Mouse (Mus musculus) retina, adult 2 months (tissue): ENCODE measurements around the gene Gm49353.
A peak's percentile ranks its signal among the peaks of the same experiment; 100 is the strongest.

Experiments used
- DNase-seq: peaks from one replicate; pipeline ENCODE4 v3.0.0-alpha.2; 2012; ENCODE audit warnings: low read depth, low spot score

The Gm49353 gene

GRCm38 (mm10) chr10:29198642-29199041 lies at the start of gene Gm49353:
Gene Gm49353, plus strand, starts transcription at chr10:29198954.
- no peak for DNase-seq

- DNase-seq = no peak
Measured at GRCm38 (mm10) chr10:29155304-29155703, 43.5 kb upstream of the Gm49353 start.

- DNase-seq = no peak
Measured at GRCm38 (mm10) chr10:29161664-29162063, 37.1 kb upstream of the Gm49353 start.

GRCm38 (mm10) chr10:29173778-29174177 lies 25.0 kb upstream of the Gm49353 start:
- DNase-seq = no peak

GRCm38 (mm10) chr10:29175656-29176055 lies 23.1 kb upstream of the Gm49353 start:
- DNase-seq = no peak

- no peak for DNase-seq
Measured at GRCm38 (mm10) chr10:29176881-29177280, 21.9 kb upstream of the Gm49353 start.

GRCm38 (mm10) chr10:29178003-29178402 lies 20.8 kb upstream of the Gm49353 start:
- no peak for DNase-seq

GRCm38 (mm10) chr10:29180210-29180609 lies 18.5 kb upstream of the Gm49353 start:
- DNase-seq = no peak

- DNase-seq = no peak
Measured at GRCm38 (mm10) chr10:29181046-29181445, 17.7 kb upstream of the Gm49353 start.

GRCm38 (mm10) chr10:29193769-29194168 lies 5.0 kb upstream of the Gm49353 start:
- no peak for DNase-seq

GRCm38 (mm10) chr10:29196811-29197210 lies 1.9 kb upstream of the Gm49353 start:
- no peak for DNase-seq

- no peak for DNase-seq
Measured at GRCm38 (mm10) chr10:29199835-29200234, 1.1 kb downstream of the Gm49353 start.

GRCm38 (mm10) chr10:29200609-29201008 lies 1.9 kb downstream of the Gm49353 start:
- no peak for DNase-seq

GRCm38 (mm10) chr10:29206730-29207129 lies 8.0 kb downstream of the Gm49353 start:
- peak; percentile 29 for DNase-seq

GRCm38 (mm10) chr10:29208735-29209134 lies 10.0 kb downstream of the Gm49353 start:
- no peak for DNase-seq

GRCm38 (mm10) chr10:29211453-29211852 lies 12.7 kb downstream of the Gm49353 start, which contains the start of gene 9330159F19Rik:
Gene 9330159F19Rik, plus strand, starts transcription at chr10:29211606.
- no peak for DNase-seq

GRCm38 (mm10) chr10:29213534-29214100 lies 14.9 kb downstream of the Gm49353 start:
- no peak for DNase-seq

GRCm38 (mm10) chr10:29216957-29217356 lies 18.2 kb downstream of the Gm49353 start:
- DNase-seq = no peak

GRCm38 (mm10) chr10:29217451-29217850 lies 18.7 kb downstream of the Gm49353 start:
- no peak for DNase-seq

- no peak for DNase-seq
Measured at GRCm38 (mm10) chr10:29225329-29225728, 26.6 kb downstream of the Gm49353 start.

- no peak for DNase-seq
Measured at GRCm38 (mm10) chr10:29231208-29231607, 32.5 kb downstream of the Gm49353 start.
